Mouse (Mus musculus) Patski (cell line): ENCODE results near the gene Chd2. TPM values are rescaled to one million over a fixed set of nuclear protein-coding genes. Genes with fewer than 3 reads are reported as not detected.

Source experiments
- ATAC-seq: fragments of 100-300 bp; one replicate; pipeline ENCODE4 v1.8.0; 2021
- CTCF ChIA-PET: fragments of 350-600 bp; sonication (Branson Sonifier 250); formaldehyde crosslinking; loops from one replicate; lab custom pipeline; 2022; ENCODE audit warnings: inconsistent platforms; lab: Charles Lee
- POLR2A ChIA-PET: fragments of 350-600 bp; sonication (Branson Sonifier 250); formaldehyde crosslinking; loops from one replicate; lab custom pipeline; 2022; ENCODE audit warnings: antibody characterized with exemption, inconsistent platforms; lab: Charles Lee
- DNase-seq: peaks from one replicate; pipeline ENCODE4 v3.0.0-alpha.2; 2011; ENCODE audit warnings: low read depth, low spot score
- H3K27me3 ChIP-seq: fragments of 371-371 bp; one replicate; pipeline ENCODE4 v1.5.1; 2021
- CTCF ChIP-seq: fragments of 100-300 bp; IDR thresholded peaks from one replicate; pipeline ENCODE4 v1.5.1; 2021
- in situ Hi-C: fragments of 300-500 bp; cut with MboI; formaldehyde crosslinking; loops from 3 replicates; pipeline ENCODE4 v1.11.1; 2018; ENCODE audit warnings: low pct_unique_long_range_greater_than_20kb, mixed read lengths
- polyA plus RNA-seq: library from polyadenylated mRNA; unstranded; gene quantifications from one replicate; pipeline ENCODE4 v1.2.3, GENCODE M21; 2021

Gene Chd2
- polyA plus RNA-seq, 1 experiment from 2014 or later: 23.4 TPM

GRCm38 (mm10) chr7:73402671-73403070, 139.0 kb downstream of the Chd2 start:
- ChIA-PET CTCF (no interaction called here), POLR2A (no interaction called here)
- DNase-seq: no peak
- in situ Hi-C loops: no loop called here
- ATAC-seq: no peak
- H3K27me3 ChIP-seq: no peaks in the 10 kb centered on the region
- no peak for TF ChIP-seq CTCF

DNA sequence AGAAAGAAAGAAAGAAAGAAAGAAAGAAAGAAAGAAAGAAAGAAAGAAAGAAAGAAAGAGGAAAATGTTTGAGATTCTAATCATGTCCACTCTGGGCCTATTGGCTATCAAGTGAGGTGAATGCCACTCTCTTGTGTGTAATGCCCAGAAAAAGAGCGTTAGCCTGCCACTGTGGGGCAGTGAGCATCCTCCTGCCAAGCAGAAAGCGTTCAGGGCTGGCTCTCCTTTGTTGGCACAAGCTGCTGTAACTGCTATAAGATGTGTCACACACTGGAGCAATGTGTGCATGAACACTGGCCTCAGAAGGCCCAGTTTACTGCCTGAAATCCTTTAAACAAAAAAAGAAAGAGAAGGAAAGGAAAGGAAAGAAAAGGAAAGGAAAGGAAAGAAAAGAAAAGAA, 139.5 kb downstream of the Chd2 start:
- TF ChIP-seq CTCF: no peak
- ChIA-PET POLR2A (no interaction called here), CTCF (no interaction called here)
- no peaks in the 10 kb centered on the region for H3K27me3 ChIP-seq
- ATAC-seq: no peak
- in situ Hi-C loops: no loop called here
- DNase-seq: no peak

GRCm38 (mm10) chr7:73400051-73400916, 141.3 kb downstream of the Chd2 start:
- DNase-seq: no peak
- ATAC-seq: no peak
- no peak for TF ChIP-seq CTCF
- ChIA-PET POLR2A (interaction anchor here (0.7 kb wide), 1 partner anchor 15 kb away, joined by 5 read pairs; no protein-coding TSS in a partner anchor), CTCF (interaction anchor here (1.0 to 1.5 kb wide), 3 partner anchors 10 to 24 kb away, joined by 3 to 5 read pairs (median 3); no protein-coding TSS in a partner anchor)
- in situ Hi-C loops: no loop called here
- H3K27me3 ChIP-seq: no peaks in the 10 kb centered on the region

DNA sequence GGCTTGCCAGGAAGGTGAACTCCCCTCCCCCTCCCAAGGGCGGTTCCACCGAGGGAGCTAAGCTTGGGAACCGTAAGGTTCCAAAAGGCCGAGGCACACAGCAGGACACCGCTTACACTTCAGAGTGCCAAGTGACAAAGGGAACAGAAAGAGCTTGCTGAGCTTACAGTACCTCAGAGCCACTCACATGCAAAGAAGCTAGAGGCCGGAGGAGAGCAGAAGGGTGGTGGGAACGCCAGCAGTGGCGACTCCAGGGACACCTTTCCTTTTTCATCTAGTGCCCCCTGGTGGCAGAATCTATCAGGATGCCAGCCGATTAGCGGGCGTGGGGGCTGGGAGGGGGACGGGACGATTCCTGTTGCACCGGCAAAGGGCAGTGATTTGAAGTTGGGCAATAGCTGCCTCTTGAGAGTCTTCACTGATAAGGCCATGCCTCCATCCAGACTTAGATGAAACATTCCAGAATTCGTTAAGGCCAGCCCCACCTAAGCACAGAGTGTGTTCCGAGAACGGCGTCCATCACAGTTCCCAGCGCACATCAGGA, 142.1 kb downstream of the Chd2 start:
- H3K27me3 ChIP-seq: no peaks in the 10 kb centered on the region
- CTCF ChIA-PET: interaction anchor here (1.0 to 1.5 kb wide), 3 partner anchors 9 to 25 kb away, joined by 3 to 5 read pairs (median 3); no protein-coding TSS in a partner anchor
- no peak for DNase-seq
- POLR2A ChIA-PET: no interaction called here
- in situ Hi-C loops: loop anchor here (25.0 kb wide), 1 partner anchor 562 kb away; no protein-coding TSS in a partner anchor
- ATAC-seq: no peak
- no peak for TF ChIP-seq CTCF

DNA sequence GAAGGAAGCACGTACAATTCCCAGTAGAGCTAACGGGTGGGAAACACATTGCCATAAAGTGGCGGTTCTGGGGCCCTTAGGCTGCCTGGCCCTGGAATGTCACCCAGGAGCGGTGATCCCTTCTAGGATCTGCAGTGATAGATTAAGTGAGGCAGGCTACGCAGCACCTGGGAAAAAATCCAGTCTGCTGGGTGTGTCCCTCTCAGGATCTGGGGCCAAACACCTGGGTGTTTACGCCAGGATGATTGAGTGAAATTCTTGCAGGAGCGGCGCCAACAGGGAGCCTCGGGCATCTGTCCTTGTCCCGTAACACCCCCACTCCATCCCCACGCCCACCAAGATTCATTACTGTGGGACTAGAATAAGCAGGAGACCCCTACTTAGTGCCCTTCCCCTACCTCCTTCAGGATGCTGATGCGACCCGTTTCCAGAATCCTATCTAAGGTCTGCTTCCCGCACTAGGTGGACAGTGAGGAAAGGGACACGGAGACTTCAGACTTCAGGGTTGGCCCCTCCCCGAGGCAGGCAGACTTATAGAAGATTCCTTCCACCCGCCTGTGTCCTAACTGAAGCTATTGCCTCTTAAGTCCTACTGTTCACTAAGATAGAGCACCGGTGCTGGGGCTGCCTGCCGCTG, 142.7 kb downstream of the Chd2 start:
- no peak for TF ChIP-seq CTCF
- ATAC-seq: no peak
- no peaks in the 10 kb centered on the region for H3K27me3 ChIP-seq
- no peak for DNase-seq
- in situ Hi-C loops: loop anchor here (25.0 kb wide), 1 partner anchor 562 kb away; no protein-coding TSS in a partner anchor
- ChIA-PET POLR2A (no interaction called here), CTCF (interaction anchor here (1.0 to 1.5 kb wide), 3 partner anchors 8 to 26 kb away, joined by 3 to 5 read pairs (median 3); no protein-coding TSS in a partner anchor)

- POLR2A ChIA-PET: interaction anchor here (0.6 kb wide), 1 partner anchor 473 kb away, joined by 3 read pairs; no protein-coding TSS in a partner anchor
- in situ Hi-C loops: loop anchor here (25.0 kb wide), 1 partner anchor 561 kb away; no protein-coding TSS in a partner anchor
- DNase-seq (no peak), ATAC-seq (no peak)
- CTCF ChIA-PET: no interaction called here
- H3K27me3 ChIP-seq: no peaks in the 10 kb centered on the region
- TF ChIP-seq CTCF: no peak
Measured at GRCm38 (mm10) chr7:73398319-73398718, 143.3 kb downstream of the Chd2 start.

GRCm38 (mm10) chr7:73394013-73394409, 147.6 kb downstream of the Chd2 start:
- ATAC-seq (no peak), DNase-seq (no peak)
- ChIA-PET POLR2A (interaction anchor here (1.2 kb wide), 1 partner anchor 26 kb away, joined by 3 read pairs; no protein-coding TSS in a partner anchor), CTCF (interaction anchor here (1.0 kb wide), 1 partner anchor 42 kb away, joined by 3 read pairs; no protein-coding TSS in a partner anchor)
- in situ Hi-C loops: loop anchor here (25.0 kb wide), 1 partner anchor 557 kb away; no protein-coding TSS in a partner anchor
- H3K27me3 ChIP-seq: no peaks in the 10 kb centered on the region
- no peak for TF ChIP-seq CTCF

DNA sequence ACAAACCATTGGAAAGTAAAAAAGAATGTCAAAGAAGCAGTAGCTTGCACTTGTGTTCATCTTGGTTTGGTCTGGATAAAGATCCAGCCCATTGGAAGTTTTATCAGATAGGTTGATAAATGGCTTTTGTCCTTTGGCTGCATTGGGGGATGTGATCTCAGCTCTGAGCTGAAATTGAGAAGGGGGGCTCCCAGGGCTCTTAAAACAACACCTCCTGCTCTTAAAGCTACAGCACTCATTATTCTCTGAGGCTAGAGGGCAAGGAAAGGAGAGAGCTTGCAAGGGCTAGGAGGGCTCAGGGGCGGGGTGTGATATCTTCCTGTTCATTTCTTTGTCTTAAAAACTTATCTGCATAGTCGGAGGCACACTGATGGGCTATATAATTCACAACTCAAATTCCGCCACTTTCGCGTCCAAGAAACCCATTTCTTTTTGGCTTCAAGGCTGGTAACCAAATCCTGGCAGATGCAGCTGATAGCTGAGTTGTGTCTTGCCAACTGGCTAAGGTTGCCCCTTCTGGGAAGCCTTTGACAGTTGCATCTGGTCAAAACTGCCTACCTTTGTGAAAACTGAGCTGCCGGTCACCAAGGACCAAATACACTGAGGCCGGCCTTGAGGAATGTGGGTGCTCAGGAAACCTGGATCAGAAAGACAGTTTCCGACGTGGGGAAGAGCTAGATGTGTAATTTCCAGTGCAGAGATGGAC, 148.2 kb downstream of the Chd2 start:
- ChIA-PET CTCF (interaction anchor here (1.0 to 1.8 kb wide), 2 partner anchors 31 to 42 kb away, joined by 3 to 5 read pairs; no protein-coding TSS in a partner anchor), POLR2A (interaction anchor here (1.2 kb wide), 1 partner anchor 27 kb away, joined by 3 read pairs; no protein-coding TSS in a partner anchor)
- DNase-seq (no peak), ATAC-seq (no peak)
- no peaks in the 10 kb centered on the region for H3K27me3 ChIP-seq
- in situ Hi-C loops: loop anchor here (25.0 kb wide), 1 partner anchor 556 kb away; no protein-coding TSS in a partner anchor
- no peak for TF ChIP-seq CTCF

DNA sequence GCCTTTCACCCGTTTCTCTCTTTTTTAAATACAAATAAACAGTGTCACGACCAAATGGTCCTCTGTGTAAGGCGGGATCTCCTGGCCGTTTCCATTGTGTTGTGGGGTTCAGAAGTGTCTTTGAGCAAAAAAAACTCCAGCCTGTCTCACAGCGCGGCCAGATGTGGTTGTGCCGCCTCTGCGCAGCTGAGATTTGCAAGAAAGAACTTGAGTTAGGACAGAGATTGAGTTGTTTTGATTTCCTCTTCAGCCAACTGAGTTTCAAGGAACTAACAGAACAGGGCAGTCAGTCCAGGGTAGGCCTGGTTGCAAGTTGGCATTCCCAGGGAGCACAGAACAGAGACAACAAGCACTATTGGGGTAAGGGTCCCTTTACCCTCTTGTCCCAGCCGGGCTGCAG, 149.3 kb downstream of the Chd2 start:
- DNase-seq (no peak), ATAC-seq (no peak)
- in situ Hi-C loops: loop anchor here (25.0 kb wide), 1 partner anchor 555 kb away; no protein-coding TSS in a partner anchor
- POLR2A ChIA-PET: interaction anchor here (0.8 kb wide), 1 partner anchor 29 kb away, joined by 3 read pairs; no protein-coding TSS in a partner anchor
- CTCF ChIA-PET: interaction anchor here (1.2 to 1.8 kb wide), 2 partner anchors 25 to 33 kb away, joined by 3 to 5 read pairs; no protein-coding TSS in a partner anchor
- no peak for TF ChIP-seq CTCF
- H3K27me3 ChIP-seq: no peaks in the 10 kb centered on the region
